Mouse (Mus musculus) c-Kit-positive CD71-positive TER-119-positive erythroid progenitor cells, embryonic 14.5 days (primary cell): ENCODE results near the gene Kcne1.

Experiments
- DNase-seq: peaks from one replicate; pipeline ENCODE4 v3.0.0-alpha.2; 2013; ENCODE audit warnings: low spot score

Kcne1 gene

DNA sequence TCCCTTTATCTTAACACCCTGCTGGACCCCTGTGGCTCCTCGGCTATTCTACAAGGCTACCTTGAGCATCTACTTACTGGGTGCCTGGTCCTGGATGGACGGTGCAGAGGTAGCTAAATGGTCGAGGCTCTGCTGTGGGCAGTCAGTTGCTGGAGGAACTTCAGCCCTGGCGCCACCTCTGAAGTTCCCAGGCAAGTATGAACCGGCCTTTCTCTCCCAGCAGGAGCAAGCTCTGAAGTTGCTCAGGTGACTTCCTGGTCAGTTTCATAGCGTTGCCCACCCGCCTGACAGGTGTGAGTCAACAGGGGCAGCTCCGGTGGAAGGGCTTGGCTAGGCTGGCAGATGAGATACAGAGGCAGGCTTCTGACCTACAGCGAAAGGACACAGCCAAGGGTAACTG, at the start of gene Kcne1:
Gene Kcne1 (minus strand): TSS at position 240 of the 400 bp plus-strand sequence.
- no peak for DNase-seq

GRCm38 (mm10) chr16:92407883-92408282, 48.6 kb upstream of the Kcne1 start:
- DNase-seq: no peak

DNA sequence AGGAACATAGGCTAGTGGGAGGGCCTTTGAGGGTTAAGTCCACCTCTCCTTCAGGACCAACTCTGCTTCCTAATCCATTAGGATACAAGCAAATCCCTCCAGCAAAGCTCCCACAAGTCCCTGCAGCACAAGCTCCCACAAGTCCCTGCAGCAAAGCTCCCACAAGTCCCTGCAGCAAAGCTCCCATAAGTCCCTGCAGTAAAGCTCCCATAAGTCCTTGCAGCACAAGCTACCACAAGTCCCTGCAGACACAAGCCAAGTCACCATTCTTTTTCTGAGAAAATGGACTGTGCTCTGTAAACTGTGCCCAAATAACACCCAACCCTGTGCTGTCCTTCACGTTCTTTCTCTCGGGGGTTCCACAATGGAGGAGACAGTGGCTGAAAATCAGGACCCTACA, 44.9 kb upstream of the Kcne1 start:
- no peak for DNase-seq

- no peak for DNase-seq
Observed at GRCm38 (mm10) chr16:92403069-92403468, 43.8 kb upstream of the Kcne1 start.

DNA sequence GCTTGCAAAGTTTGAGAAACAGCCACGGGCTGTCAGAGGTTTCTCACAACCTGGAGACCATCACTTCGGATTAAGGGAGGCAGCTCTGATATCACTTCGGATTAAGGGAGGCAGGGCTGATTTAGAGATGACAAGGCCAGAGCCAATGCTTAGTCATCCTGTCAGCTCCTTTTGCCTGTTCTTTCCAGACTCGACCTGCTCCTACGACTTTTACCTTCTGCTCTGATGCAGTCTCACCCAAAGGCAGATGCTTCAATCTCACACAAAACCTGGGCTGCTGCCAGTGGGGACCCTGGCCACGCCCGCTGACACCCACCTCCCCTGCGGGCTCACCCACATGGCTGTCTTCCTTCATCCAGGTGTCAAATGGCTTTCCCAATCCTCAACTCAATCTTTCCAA, 42.9 kb upstream of the Kcne1 start:
- no peak for DNase-seq

DNA sequence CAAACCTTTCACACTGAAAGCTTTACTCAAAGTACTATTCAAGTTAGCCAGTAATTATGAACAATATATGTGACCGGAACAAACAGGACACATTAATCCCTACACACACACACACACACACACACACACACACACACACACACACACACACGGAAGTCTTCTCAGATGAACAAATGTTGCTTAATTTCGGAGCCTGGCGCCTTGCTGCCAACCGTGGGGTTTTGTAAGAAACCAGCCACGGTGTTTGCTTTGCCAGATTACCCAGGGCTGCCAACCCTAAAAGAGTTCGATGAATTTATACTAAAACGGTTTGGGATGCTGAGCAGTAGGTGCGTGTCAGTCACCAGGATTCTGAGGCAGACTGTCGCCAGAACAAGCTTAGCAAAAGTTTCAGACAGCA, 41.9 kb upstream of the Kcne1 start:
- DNase-seq: no peak

DNA sequence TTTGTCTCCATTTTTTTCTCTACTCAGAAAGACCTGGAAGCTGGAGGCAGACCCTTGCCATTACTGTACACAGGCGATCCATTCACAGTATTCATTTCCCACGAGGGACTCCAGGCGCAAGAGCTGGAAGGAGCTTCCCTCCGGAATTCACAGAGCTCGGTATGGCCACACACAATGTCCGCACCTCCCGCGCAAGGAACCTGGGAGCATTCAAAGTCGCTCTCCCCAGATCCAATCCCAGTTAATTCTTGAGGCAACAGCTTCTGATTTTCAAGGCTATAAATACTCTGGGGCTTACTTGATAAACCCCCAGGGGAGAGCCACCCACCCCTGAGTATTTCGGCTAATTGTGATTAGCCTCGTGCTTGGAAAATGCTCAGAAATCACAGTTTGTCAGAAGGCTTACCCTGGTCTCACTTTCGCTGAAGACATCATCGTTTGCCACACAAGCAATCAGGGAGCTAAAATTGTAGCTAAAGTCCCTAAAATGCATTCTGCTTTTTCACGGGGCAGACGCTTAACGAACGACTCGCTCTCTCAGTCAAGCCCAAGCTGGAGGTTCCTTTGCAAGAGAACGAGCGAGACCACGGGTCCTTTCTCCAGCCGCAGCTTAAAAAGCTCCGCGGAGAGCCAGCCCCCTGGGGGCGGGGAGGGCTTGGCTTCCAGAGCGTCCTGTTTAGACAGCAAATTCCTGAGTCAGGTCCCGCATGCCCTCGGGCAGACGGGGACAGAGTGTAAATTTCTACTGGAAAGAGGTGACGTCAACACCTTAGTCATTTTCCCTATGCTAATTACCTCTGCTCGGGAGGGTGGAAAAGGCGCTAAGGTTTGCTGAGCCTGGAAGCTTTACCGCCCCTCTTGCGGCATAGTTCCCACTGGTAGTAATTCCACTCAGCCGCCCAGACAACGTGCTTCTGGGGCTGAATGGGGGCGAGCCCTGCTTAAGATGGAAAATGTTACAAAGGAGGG, 40.5 kb upstream of the Kcne1 start:
- no peak for DNase-seq

GRCm38 (mm10) chr16:92398574-92399118, 39.4 kb upstream of the Kcne1 start:
- no peak for DNase-seq

DNA sequence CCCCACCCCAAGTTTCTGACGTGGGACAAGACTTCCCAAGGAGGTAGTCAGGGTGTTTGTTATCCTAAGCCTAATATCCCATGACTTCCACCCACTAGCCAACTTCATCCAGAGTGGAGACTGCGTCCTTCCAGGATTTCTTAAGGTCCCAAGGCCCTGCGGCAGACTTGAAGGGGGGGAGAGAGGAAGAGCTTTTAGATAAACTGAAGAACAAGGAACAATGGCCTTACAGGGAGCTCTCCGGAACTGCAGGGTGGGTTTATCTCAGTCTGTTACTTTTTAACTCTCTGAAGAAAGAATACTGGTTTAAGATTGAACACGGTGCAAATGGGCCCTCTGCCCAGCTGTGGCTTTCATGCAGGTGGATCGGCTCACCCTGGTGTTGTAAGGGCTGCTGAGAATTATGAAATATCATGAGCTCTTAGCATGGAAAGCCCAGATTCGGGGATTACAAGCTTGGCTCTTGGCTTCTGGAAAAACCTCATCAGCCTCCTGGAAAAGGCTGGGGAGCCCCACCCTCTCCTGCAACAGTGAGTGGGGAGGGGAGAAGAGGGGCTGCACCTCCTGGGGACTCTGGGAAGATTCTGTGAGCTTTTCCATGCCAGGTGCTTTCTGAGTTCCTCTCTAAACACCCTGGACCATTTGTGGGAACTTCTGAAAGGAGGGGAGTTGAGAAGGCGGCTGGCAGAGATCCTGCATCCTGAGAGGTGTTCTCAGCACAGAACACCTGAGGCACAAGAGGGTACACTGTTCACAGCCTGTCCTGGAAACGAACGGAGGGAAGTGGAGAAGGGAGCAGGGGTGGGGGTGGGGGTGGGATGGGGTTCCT, 38.7 kb upstream of the Kcne1 start:
- no peak for DNase-seq

GRCm38 (mm10) chr16:92393732-92394131, 34.5 kb upstream of the Kcne1 start:
- DNase-seq: no peak

GRCm38 (mm10) chr16:92387692-92388091, 28.4 kb upstream of the Kcne1 start:
- no peak for DNase-seq

GRCm38 (mm10) chr16:92385062-92385461, 25.8 kb upstream of the Kcne1 start:
- DNase-seq: peak; percentile 52

GRCm38 (mm10) chr16:92383412-92383811, 24.1 kb upstream of the Kcne1 start:
- no peak for DNase-seq

GRCm38 (mm10) chr16:92382508-92382907, 23.2 kb upstream of the Kcne1 start:
- no peak for DNase-seq

GRCm38 (mm10) chr16:92381092-92381491, 21.8 kb upstream of the Kcne1 start:
- no peak for DNase-seq

GRCm38 (mm10) chr16:92376976-92377375, 17.7 kb upstream of the Kcne1 start:
- no peak for DNase-seq

DNA sequence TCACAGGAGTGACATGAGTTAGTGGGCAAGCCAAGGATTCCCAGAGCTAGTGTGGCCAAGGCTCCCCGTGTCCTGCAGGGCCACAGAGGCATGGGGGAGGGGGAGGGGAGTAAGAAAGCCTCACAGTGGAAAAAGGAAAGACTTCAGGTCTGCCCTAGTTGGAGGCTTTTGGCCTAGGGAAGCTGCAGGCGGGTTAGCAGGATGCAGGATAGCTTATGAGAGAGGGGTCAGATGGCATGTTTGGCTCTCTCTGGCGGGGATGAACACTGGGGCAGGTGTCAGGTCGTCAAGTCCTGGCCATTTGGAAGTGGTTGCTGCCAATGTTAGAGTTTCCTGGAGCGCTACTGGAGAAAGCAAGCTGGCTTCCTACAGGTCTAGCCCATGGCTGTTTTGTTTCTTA, 12.4 kb upstream of the Kcne1 start:
- DNase-seq: no peak

GRCm38 (mm10) chr16:92369260-92369659, 10.0 kb upstream of the Kcne1 start:
- peak; percentile 89 for DNase-seq

GRCm38 (mm10) chr16:92365477-92365876, 6.2 kb upstream of the Kcne1 start:
- DNase-seq: no peak

- no peak for DNase-seq
Observed at GRCm38 (mm10) chr16:92360711-92361110, 1.4 kb upstream of the Kcne1 start.

DNA sequence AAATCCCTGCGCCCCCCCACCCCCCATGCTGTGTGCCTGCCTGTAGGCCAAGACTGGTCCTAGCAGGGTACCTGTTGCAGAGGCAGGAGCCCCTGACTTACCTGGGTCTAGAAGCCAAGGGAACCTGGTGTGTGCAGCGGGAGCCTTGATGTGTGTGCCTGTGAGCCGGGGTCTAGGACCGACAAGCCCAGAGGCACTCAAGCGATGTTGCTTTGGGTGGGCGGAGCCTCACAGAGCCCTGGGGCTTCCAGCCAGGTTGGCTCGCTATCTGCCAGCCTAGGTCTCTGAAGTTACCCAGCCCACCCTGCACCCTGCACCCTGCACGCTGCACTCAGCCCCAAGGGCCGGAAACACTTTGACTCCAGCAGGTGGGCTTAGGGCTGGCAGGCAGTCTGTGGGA, 534 bp downstream of the Kcne1 start:
- no peak for DNase-seq

DNA sequence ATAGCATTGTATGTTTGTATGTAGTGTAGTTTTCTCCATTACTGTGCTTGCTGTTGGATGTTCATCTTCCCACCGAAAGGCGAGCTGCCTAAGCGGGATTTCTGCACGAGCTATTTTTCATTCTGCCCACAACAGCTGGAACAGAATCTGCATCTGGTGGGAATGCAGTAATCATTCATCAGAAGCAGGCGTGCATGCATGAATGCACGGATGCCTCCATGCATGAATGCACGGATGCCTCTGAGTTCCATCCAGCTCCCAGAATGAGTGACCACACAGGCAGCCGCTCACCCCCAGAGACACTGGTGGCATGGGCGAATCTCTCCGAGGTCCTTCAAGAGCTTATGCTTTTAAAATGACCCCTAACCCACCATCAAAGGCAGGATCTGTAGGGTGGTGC, 1.7 kb downstream of the Kcne1 start:
- DNase-seq: no peak

- no peak for DNase-seq
Observed at GRCm38 (mm10) chr16:92357023-92357422, 2.2 kb downstream of the Kcne1 start.
